Mouse (Mus musculus): ENCODE measurements around the gene Eva1c.

DNA sequence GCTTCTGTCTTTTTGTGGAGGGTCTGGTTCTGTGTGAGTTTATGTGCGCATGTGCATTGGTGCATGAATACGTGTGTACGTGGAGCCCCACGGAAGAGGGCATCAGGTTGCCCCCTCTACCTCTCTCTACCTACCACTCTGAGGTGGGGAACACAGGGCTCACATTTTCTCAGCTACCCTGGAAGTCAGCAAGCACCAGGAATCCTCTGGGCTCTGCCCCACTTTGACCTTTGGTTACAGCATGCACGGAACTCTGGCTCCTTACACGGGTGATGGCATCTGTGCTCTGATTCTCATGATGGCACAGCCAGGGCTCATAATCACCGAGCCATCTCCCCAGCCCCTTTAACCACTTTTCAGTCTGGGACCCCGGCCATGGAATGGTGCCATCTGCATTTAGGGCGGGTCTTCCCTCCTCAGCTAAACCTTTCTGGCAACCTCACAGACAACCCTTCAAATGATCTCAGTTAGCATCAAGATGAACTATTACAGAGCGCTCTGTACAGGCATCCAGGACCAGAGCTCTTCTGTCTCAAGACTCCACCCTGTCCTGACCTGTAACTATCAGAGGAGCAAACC, 37.0 kb downstream of the Eva1c start:
- TF ChIP-seq CTCF (IDR thresholded peaks at IDR 0.05; ENCODE audit: extremely low read depth, insufficient read depth, low read length) = no peak
- no peak for TF ChIP-seq POLR2A (IDR thresholded peaks at IDR 0.05; ENCODE audit: extremely low read depth, insufficient read depth, low read length)

All from cortical plate, adult 2 months (tissue).